26 mouse cellular contexts compared by ENCODE assay signal in genomic region chr15:62644744-62645143, GRCm38 (mm10).
"Had no signal": no experiment of that assay in that cellular context is flagged by ENCODE, and none has a peak within 500 bp of the region (broad histone marks: within the 10 kb centered on the region; RNA-seq: fewer than 3 reads in every experiment).

No protein-coding gene starts in this region.

- ATAC-seq: hindbrain, embryonic 16.5 days; inflammation-experienced regulatory T-cells, adult 6 months; intestine, embryonic 15.5 days; intestine, postnatal 0 days; liver, embryonic 12.5 days had no signal

- DNase-seq: gastrocnemius, adult 2 months; gastrocnemius, postnatal 10 days; gastrocnemius, postnatal 25 days; heart, adult 11 months; heart, adult 2 months; heart, postnatal 4 days; kidney, adult 18-20 months; kidney, adult 8-10 months; kidney, postnatal 10 days; kidney, postnatal 25 days; kidney, postnatal 4 days had no signal

- H3K27ac ChIP-seq: gastrocnemius, adult 2 months; heart, adult 2 months; heart, embryonic 13.5 days; heart, embryonic 15.5 days; hindbrain, embryonic 10.5 days; hindbrain, embryonic 12.5 days; hindbrain, embryonic 14.5 days; intestine, embryonic 15.5 days; layer of hippocampus, adult 2 months; left cerebral cortex, adult 2 months; limb, embryonic 10.5 days; limb, embryonic 12.5 days; liver, embryonic 12.5 days had no signal

- H3K36me3 ChIP-seq: heart, embryonic 13.5 days; heart, embryonic 15.5 days; hindbrain, embryonic 10.5 days; hindbrain, embryonic 12.5 days; intestine, embryonic 15.5 days; limb, embryonic 10.5 days; limb, embryonic 12.5 days; liver, embryonic 12.5 days had no signal

- H3K4me1 ChIP-seq: heart, embryonic 13.5 days; heart, embryonic 15.5 days; hindbrain, embryonic 10.5 days; hindbrain, embryonic 12.5 days; intestine, embryonic 15.5 days; limb, embryonic 10.5 days; limb, embryonic 12.5 days; liver, embryonic 12.5 days had no signal

- H3K4me3 ChIP-seq: gastrocnemius, adult 2 months; heart, adult 2 months; heart, embryonic 13.5 days; heart, embryonic 15.5 days; hindbrain, embryonic 10.5 days; hindbrain, embryonic 12.5 days; intestine, embryonic 15.5 days; layer of hippocampus, adult 2 months; left cerebral cortex, adult 2 months; limb, embryonic 10.5 days; limb, embryonic 12.5 days; liver, embryonic 12.5 days had no signal

- H3K9ac ChIP-seq: heart, embryonic 13.5 days; heart, embryonic 15.5 days; hindbrain, embryonic 12.5 days; hindbrain, embryonic 14.5 days; intestine, embryonic 15.5 days; limb, embryonic 12.5 days; liver, embryonic 12.5 days had no signal

- H3K27me3 ChIP-seq: heart, embryonic 13.5 days; heart, embryonic 15.5 days; hindbrain, embryonic 12.5 days; intestine, embryonic 15.5 days; limb, embryonic 12.5 days; liver, embryonic 12.5 days had no signal

- H3K4me2 ChIP-seq: heart, embryonic 11.5 days; heart, embryonic 13.5 days; heart, embryonic 15.5 days; hindbrain, embryonic 12.5 days; hindbrain, embryonic 14.5 days; intestine, embryonic 15.5 days; limb, embryonic 12.5 days; liver, embryonic 12.5 days had no signal

- H3K9me3 ChIP-seq: heart, embryonic 13.5 days; heart, embryonic 15.5 days; hindbrain, embryonic 10.5 days; hindbrain, embryonic 12.5 days; intestine, embryonic 15.5 days; limb, embryonic 10.5 days; limb, embryonic 12.5 days; liver, embryonic 12.5 days had no signal
